Mouse (Mus musculus) lung, adult 2 months (tissue): Measurements from ENCODE around the gene Cldn9.
A peak's percentile ranks its signal among the peaks of the same experiment; 100 is the strongest.

Source experiments
- CTCF ChIP-seq: fragments of 200-500 bp; IDR thresholded peaks from 2 replicates; pipeline ENCODE4 v1.5.1; 2011; ENCODE audit warnings: mild to moderate bottlenecking, low read length, control low read depth; ENCODE audit not compliant: insufficient read depth
- POLR2A ChIP-seq: fragments of 200-500 bp; IDR thresholded peaks from 2 replicates; pipeline ENCODE4 v1.6.1; 2011; ENCODE audit warnings: low read depth, mild to moderate bottlenecking, control low read depth, low read length, borderline replicate concordance; ENCODE audit errors: extremely low read depth

DNA sequence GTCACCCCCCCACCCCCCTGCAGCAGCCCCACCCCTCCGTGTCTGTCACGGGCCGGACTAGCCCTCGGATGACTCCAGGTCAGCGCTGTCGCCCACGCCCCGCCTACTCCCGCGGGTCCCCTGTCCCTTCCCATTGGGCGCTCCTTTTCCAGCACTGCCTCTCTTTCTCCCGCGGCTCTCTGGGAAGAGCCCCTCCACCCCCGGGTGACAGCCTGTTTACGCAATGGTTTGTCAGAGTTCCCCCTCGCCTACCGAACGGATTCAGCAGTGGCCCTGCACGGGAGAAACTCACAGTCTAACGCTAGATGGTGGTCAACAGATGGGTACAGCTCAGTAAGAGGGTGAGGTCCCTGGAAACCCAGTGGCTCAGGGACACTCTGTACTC is 42.9 kb upstream of the Cldn9 start:
- TF ChIP-seq POLR2A (peak; percentile 45; the same call in 1 of the 2 replicates), CTCF (no peak)
